Mouse (Mus musculus): ENCODE data around the gene Kif2c.
"Not testable (repeated sequence)": the region's sequence is repeated elsewhere in the genome, so short reads cannot be mapped to it uniquely, and the experiment has no call there.

The Kif2c gene

DNA sequence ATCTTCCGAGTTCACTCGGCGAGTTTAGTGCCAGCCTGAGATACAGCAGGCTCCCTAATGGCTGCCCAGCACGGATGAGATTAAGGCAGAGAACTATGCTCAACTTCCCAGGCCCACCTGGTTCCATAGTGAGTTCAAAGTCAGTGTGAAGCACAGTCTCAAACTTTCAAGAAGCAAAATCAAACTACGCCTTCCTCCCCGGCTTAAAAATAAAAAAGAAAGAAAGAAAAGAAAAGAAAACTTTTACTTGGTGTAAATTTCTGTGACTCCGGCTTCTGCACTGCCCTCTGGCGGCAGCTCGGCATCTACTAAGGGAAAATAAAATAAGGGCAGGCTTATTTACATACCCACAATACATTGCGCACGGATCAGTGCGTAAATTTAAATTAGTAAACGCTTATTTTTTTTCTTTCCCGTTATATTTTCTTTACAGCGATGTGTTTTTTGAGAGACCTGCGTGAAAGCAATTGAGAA is 7.0 kb upstream of the Kif2c start:
- peak; percentile 83 to 85 for DNase-seq (ENCODE audit: low spot score in 2 of 2)

DNA sequence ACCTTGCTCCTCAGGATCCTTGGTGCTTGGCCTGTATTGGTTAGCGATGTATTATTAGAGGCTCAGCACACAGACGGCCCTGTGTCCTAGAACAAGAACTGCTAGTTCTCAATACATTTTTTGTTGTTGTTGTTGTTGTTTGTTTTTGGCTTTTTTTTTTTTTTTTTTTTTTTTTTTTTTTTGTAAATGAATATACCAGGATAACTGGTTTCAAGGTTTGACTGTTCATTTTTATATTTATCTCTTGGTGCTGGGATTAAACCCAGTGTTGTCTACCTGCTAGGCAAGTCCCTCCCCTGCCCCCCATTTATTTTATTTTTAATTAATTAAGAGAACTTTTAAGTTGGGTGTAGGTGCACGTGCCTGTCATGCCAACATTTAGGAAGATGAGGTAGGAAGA is 6.5 kb upstream of the Kif2c start:
- no peak for DNase-seq (ENCODE audit: low spot score in 2 of 2)

DNA sequence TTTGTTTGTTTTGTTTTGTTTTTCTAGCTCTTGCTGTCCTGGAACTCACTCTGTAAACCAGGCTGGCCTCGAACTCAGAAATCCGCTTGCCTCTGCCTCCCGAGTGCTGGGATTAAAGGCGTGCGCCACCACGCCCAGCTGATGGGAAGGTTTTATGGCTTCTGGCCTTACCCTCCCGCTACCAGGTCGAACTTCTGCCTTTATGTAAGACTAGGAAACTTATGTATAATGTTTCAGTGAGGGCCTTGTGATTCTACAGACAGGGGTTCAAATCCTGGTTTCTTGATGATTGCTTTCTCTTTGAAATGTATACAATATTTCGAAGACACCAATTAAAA is 289 bp upstream of the Kif2c start:
- not testable (repeated sequence) for DNase-seq (ENCODE audit: low spot score in 2 of 2)

DNA sequence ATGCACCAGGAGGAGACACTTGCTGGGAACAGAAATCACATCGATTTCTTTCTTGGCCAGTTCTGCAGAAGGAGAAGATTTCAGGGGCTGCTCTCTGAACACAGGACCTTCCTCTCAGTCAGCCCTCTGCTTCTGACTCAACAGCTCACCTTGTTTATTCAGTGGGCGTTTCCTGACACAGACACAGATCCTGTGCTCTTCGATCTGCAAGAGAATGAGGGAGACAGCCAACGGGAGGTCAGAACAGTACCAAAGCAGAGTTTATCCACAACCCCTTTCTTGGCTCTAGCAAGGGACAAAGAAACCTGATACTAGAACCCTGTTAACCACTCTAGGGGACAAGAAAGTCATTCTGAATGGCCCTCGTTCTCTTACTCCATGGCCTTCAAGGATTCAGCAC is 12.5 kb downstream of the Kif2c start:
- no peak for DNase-seq (ENCODE audit: low spot score in 2 of 2)

DNA sequence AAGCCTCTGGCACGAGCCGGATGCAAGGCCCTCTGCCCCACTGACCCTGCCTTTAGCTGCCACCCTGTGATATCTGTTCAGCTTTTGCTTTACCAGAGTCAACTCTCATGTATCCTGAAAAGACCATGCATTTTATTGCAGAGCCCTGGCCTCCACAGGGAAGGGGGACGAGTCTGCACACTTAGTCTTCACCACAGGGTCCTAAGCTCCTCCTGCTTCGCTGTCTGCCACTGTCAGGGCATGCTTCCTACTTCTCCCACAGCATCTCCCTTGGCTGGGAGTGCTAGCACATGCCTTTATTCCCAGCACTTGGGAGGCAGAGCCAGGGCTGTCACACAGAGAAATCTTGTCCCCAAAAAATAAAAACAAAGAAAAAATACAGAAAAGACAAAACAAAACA is 21.3 kb downstream of the Kif2c start:
- DNase-seq (ENCODE audit: low spot score in 2 of 2): no peak

DNA sequence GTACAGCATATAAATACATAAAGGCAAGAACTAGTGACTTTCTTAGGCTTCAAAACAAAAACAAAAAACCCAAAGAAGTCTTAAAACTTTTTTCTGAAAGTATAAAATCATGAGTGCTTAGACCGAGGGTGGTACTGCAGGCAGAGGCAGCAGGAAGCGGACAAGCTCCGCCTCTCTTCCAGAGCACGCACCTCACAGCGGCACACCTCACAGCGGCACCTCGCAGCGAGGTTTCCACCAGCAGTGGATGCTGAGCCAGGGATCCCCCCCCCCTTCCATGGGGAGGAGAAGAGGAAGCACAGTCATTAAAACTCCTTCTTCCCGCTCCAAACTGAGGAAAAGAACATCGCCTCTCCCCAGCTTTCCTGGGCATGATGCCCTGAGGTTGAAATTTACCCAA is 22.8 kb downstream of the Kif2c start:
- DNase-seq (ENCODE audit: low spot score in 2 of 2): no peak

DNA sequence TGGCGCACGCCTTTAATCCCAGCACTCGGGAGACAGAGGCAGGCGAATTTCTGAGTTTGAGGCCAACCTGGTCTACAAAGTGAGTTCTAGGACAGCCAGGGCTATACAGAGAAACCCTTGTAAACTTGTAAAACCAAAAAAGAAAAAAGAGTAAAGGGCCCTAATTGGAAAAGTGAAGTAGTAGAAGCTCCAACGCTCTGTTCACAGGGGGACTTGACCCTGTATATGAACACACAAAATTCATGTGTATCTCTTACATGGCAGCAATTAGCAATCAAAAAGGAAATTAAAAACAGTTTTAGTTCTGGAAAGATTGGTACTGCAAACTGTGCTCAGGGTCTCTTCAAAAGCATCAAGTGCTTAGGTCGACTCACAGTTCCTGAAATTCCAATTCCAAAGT is 26.1 kb downstream of the Kif2c start:
- no peak for DNase-seq (ENCODE audit: low spot score in 2 of 2)

DNA sequence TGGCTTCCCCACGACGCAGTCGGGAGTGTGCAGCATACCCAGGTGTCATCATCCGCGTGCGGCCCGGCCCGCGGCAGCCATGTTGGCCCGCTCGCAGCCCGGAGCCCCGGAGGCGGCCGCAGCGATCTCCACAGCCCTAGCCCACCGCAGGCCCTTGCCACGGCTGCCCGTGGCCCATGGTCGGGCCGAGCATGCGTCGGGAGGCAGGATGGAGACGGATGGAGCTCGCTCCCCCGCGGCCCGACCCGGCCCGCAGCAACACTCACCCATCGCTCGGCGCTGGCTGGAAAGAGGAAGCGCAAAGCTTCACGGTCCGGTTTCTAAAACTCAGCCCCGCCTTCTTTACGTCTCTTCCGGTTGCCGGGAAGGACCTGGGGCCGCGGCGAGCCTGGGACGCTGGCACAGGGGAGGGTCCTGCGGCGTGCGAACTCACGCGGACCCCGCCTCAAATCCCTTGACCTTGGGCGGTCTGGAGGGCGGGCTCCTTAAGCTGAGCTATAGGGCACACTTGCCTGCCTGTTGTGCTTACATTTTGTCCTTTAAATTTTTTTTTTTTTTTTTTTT is 26.6 kb downstream of the Kif2c start, which contains the start of gene Rps8:
Gene Rps8 (minus strand): TSS at position 452 of the 564 bp plus-strand sequence.
- DNase-seq (ENCODE audit: low spot score in 2 of 2): peak; percentile 85 to 89

DNA sequence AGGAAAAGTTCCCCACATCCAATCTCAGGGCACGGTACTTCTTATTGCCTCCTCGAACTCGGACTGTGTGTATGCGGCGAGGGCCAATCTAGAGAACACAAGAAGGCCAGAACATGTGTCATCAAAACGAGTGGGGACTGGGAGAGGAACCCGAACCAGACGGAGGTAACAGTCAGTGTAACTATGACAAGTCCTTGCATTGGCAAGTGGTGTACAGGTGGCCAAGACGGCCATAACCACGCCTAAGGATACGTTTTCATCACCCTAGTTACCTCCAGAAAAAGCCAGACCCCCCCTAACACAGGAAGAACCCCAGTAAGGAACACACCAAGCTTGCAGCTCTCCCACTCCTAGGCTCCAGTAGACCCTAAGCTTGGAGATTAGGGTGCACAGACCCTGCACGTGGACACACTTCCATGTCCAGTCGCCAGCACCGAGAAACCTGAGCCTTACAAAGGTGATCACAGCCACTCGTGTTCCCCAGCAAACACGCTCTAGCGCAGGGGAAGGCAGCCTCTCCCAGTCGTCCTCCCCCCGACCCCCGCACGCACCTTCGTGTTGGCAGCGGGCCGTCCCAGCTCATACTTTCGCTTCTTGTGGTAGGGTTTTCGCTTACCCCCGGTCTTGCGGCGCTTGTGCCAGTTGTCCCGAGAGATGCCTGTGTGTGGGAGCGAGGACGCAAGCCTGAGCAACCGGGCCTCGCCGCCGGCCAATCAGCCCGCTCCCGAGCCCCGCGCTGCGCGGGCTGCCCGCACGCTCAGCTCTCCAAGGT is 27.2 kb downstream of the Kif2c start:
- peak in 1 of 2 experiments; percentile 41 for DNase-seq (ENCODE audit: low spot score in 2 of 2)

DNA sequence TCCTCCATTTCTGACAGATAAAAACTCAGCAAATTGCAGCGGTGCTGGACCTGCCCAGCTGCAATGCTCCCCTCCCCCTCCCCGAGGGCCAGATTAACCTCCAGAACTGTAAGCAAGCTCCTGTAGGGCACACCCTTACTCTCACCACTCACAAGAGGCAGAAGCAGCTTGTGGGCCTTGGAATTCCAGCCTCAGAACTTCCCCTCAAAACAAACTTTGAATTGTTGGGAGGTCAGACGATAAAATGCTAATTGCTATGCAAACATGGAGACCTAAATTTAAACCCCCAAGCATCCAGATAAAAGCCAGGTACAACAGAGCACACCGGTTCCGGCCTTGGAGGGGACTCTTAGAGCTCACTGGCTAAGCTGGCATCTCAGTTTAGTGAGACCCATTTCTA is 29.7 kb downstream of the Kif2c start:
- DNase-seq (ENCODE audit: low spot score in 2 of 2): no peak

DNA sequence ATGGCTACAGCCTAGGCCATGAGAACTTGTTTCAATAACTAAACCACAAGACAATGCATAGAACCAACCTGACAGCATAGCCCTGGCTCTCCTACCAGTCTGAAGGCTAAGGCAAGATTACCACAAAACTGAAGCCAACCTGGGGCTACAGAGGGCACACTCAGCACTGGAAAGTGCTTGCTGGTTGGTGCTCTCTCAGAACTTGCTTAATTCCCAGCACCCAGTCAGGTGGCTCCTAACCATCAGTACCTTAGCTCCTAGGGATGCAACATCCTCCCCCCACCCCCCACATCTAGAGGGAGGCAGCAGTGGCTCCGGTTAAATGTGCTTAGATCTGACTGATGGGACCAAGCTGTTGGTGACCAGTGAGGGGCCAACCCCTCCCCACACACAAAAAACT is 31.0 kb downstream of the Kif2c start:
- no peak for DNase-seq (ENCODE audit: low spot score in 2 of 2)

DNA sequence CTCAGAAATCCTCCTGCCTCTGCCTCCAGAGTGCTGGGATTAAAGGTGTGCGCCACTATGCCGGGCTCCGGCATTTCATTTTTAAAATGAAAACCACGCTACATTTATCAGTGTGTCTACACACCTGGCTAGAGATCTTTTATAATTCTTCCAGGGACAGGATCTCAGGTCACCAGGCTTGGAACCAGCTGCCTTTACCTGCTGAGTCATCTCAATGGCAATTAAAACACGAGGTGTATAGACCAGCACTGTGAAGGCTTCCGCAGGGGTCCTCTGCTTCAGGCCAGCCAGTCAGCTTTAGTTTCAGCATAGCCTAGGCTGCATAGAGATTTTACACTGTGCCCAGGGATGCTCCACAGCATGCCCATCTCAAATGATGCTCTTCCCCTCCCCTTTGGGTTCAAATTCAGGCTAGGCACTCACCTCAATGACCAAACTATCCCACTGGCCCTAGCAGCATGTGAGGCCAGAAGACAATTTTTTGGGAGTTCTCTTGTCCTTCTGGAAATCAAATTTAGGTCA is 32.2 kb downstream of the Kif2c start:
- DNase-seq (ENCODE audit: low spot score in 2 of 2): no peak

DNA sequence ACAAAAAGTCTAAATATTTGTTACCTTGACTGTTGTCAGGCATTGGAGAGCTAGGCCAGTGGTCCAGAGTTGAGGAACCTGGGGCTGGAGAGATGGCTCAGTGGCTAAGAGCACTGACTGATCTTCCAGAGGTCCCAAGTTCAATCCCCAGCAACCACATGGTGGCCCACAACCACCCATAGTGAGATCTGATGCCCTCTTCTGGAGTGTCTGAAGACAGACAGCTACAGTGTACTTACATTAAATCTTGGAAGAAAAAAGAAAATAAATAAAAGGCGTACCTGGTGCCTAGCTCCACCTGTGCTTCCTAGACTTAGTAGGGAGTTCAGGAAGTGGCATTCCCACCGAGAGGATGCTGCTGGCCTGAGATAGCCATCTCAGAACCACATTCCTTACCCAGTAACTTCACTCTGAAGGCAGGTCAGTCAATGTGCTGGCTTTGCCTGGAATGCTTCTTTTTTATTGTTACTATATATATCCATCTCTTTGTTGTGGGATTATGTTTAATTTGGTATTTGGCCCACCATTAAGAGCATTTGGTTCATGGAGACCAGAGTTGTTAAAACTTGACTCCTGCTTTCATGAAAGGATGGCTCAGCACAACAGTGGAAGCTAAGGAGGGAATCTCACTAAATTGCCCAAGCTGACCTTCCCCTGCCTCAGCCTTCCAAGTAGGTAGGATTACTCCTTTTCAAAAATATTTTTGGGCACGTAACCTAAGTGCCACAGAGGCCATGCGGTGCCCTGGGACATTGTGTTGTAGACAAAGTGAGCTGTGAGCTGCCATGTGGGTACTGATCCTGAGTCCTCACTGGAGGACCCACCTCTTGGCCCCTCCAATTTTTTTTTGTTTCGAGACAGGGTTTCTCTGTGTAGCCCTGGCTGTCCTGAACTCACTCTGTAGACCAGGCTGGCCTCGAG is 32.9 kb downstream of the Kif2c start:
- no peak for DNase-seq (ENCODE audit: low spot score in 2 of 2)

DNA sequence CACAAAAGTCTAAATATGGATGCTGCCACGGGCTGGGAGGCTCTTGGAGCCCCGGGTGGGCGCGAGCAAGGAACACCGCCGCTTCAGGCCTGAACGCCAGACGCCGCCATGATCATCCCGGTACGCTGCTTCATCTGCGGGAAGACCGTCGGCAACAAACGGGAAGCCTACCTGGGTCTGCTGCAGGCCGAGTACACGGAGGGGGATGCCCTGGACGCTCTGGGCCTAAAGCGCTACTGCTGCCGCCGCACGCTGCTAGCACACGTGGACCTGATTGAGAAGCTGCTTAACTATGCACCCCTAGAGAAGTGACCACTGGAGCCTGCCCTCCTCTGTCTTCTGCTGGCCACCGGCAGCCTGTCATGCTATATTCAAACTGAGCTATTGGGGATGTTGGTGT is 33.6 kb downstream of the Kif2c start:
- DNase-seq (ENCODE audit: low spot score in 2 of 2): no peak

DNA sequence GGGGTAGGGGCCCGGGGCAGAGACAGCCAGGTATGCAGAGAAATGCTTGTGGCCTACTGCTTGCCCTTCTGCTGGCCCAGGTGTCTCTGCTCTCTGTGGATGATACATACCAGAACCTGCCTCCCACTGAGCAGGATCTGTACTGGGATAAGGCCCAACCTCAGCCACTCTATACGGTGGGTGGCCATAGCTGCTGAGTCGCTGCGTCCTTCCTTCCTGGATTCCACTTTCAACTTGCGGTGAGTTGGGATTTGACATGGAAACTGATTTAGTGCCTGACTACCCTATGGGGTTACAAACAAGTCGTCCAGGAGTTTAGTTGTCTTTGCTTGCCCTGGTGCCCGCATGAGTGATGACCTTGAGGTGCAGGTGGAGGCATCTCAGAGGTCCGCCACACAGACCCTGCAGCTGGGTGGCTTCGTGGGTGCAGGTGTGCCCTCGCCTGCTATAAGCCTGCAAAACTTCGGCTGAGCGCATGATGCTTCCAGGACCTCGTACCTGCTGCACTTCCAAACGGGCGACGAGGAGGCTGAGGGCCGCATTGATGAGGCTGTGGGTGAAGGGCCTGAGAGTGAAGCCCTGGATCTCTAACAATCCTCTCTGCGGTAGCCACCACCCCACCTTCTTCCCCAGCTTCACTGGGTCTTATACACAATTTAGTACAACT is 34.3 kb downstream of the Kif2c start:
- no peak for DNase-seq (ENCODE audit: low spot score in 2 of 2)

DNA sequence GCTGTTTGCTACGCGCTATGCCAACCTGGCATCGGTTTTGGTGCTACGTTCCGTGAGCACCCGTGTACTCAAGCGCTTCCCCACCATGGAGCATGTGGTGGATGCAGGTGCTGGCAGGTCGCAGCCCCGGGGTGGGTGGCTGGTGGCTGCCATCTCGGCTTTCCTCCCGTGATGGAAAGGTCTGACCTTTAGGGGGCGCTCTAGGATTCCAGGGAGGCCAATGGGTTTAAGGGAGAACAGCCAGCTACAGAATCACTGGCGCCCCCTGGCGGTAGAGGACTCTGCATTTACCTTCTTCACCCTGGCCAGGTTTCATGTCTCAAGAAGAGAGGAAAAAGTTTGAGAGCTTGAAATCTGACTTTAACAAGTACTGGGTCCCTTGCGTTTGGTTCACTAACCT is 36.3 kb downstream of the Kif2c start:
- peak; percentile 72 to 75 for DNase-seq (ENCODE audit: low spot score in 2 of 2)

DNA sequence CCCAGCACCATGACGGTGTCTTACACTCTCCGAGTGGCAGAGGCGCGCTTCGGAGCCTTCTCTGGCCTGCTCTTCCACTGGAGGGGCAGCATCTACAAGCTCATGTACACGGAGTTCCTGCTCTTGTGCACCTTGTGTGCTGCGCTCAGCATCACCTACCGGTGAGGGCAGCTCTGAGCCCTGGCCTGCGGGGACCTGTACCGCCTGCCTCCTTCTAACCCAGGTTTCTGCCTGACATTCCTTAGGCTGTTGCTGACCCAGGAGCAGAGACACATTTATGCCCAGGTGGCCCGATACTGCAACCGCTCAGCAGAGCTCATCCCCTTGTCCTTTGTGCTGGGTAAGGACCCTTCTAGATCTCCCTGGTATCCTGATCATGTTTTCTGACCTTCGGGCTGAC is 37.2 kb downstream of the Kif2c start:
- no peak for DNase-seq (ENCODE audit: low spot score in 2 of 2)

DNA sequence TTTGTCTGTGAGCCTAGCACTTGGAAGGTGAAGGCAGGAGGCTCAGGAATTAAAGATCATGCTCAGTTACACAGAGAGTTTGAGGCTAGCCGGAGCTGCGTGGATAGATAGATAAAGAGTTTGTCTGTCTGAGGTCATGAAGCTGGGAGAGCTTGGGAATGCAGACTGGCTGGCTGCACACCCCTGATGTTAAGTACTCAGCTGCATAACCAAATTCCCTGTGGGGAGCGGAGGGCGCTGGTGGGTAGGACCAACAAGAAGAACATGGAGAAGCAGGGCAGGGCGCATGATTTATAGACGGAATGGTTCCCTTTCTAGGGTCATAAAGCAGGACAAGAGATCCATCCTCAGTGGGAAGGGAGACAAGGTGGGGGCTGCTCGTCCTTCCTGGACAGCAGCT is 39.4 kb downstream of the Kif2c start:
- no peak for DNase-seq (ENCODE audit: low spot score in 2 of 2)

DNA sequence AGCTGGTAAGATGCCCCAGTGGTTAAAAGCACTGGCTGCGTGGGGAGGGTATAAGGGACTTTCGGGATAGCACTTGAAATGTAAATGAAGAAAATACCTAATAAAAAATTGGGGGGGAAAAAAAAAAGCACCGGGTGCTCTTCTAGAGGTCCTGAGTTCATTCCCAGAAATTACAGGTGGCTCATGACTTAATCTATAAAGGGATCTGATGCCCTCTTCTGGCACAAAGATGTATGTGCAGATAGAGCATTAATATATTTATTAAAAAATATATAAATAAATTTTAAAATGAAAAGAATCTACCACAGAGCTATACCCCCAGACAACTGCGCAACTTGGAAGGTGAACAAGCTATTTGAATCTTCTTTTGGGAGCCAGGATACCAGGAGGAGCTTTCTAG is 41.8 kb downstream of the Kif2c start:
- DNase-seq (ENCODE audit: low spot score in 2 of 2): no peak

DNA sequence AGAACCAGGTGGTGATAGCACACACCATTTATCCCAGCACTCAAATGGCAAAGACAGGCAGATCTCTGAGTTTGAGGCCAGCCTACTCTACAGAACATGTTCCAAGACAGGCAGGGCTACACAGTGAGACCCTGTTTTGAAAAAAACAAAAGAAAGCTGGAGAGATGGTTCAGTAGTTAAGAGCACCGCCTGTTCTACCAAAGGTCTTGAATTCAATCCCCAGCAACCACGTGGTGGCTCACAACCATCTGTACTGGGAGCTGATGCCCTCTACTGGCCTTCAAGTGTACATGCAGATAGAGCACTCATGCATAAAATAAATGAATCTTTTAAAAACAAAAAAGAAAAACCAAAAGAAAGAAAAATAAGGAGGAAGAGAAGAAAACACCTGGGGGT is 43.2 kb downstream of the Kif2c start:
- no peak for DNase-seq (ENCODE audit: low spot score in 2 of 2)

DNA sequence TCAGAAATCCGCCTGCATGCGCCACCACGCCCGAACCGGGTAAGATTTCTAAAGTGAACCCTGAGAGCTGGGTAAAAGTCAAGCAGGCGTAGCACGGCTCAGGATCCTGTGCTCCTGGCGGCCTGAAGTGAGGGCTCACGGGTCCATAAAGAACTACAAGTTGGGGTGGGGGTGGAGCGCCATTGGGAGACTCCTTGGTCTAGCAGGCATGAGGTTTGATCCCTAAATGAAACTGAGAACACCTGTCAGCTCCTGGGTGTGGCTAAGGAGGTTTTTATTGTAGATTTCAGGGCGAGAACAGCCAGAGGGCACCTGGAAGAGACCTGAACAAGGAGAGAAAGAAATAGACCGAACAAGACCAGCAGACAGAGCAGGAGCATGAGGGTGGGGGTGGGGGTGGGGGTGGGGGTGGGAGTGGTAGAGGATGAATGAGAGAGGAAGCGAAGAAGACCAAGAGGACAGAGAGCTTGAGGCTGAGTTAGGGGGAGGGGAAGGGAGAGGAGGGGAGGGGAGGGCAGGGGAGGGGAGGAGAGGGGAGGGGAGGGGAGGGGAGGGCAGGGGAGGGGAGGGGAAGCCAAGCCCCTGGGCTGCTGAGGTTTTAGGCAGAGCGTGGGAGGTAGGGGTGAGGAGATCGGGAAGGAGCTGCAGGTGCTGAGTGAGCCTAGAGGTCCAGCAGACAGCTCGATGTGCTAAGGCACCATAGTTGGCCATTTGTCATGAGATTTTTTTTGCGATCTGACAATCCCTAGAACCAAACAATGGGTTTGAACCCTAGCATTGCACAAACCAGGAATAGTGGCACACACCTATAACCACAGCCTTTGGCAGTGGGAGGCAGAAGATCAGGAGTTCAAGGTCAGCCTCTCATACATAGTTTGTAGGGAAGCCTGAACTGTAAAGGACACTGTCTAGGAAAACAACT is 43.9 kb downstream of the Kif2c start:
- DNase-seq (ENCODE audit: low spot score in 2 of 2): no peak
